Mouse (Mus musculus) neutrophil, adult 5-6 weeks (primary cell): ENCODE measurements at regions not wholly inside any gene's neighbourhood (a gene's known extent, or its start where the extent isn't known, plus 50 kb on each side); places are given as distances from the start of the nearest gene placed in this dataset.

Source experiments
- ATAC-seq: fragments of 151-379, 151-347 bp; 2 replicates; pipeline ENCODE4 v1.8.0; 2017; ENCODE audit warnings: mild to moderate bottlenecking, moderate TSS enrichment; ENCODE audit not compliant: insufficient number of reproducible peaks, poor library complexity, low FRiP score, severe bottlenecking; ENCODE audit errors: extremely low read depth

DNA sequence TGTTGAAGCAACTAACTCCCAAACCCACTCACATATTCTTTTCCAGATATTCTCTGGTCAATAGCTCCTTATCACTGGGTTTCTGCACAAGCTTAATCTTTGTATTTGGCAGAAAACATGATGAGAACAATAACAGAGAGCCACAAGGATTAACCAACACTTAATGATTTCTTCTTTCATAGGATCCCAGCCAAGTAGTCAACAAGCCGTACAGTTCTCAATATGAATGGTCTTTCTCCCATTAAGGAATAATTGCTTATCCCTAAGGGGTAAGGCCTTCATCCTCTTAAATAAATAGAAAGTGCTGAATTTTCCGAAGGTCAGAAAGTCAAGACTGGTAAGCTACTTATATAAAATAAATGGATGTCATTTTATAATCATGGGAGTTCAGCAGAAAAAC is 181.3 kb upstream of the Paip1 start:
- no peak for ATAC-seq

DNA sequence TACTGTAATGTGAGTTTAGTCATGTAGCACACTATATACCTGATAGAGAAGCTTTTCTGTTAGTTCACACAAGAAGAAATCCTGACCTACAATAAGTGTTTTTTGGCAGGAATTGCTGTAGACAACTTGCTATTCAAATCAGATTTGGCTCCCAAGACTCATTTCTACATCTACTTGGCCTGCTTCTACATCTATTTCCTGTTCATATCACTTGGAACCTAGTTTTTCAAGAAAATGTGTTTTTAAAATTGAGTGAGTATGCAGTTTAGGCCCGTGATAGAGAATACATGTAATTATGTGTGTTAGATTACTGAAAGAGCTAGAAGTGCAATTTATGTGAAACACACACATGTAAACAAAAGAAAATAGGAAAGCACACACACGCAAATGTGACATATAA is 176.4 kb upstream of the Paip1 start:
- no peak for ATAC-seq

DNA sequence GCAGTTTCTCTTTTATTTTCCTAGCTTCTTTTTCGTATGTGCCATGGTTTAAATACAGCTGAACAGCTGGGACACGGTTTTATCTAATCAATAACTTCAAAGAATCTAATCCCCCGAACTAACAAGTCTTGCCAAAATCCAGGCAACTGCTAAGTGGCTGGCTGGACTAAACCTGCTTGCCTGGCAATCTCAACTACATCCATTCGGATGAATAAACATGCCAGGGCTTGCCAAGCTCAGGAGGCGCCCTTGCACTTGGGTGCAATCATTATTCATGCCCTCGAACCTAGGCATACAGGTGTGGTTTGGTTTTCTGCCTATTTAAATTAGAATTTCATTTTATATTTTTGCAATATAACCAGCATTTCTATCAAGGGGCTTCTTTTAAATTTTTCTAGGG is 172.1 kb upstream of the Paip1 start:
- no peak for ATAC-seq

- ATAC-seq, result no peak
Measured at GRCm38 (mm10) chr13:119258515-119258914, 169.9 kb upstream of the Paip1 start.

DNA sequence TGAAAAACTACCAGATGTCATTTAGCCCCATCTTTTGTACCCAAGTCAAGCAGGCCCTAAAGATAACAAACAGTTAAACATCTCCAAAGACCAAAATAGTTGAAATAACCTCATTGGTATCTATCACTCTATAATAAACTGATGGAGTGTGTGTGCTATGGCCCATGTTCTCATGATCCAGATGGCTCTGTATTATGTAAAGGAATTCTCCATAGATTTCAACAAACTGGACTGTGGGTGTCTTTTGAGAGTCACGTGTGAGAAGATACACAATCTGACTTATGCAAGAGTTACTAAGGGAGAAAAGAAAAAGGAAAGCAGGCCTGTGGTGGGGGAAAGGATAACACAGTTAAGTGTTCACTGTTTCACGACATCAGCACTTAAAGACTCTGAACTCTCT is 164.8 kb upstream of the Paip1 start:
- ATAC-seq, result no peak

DNA sequence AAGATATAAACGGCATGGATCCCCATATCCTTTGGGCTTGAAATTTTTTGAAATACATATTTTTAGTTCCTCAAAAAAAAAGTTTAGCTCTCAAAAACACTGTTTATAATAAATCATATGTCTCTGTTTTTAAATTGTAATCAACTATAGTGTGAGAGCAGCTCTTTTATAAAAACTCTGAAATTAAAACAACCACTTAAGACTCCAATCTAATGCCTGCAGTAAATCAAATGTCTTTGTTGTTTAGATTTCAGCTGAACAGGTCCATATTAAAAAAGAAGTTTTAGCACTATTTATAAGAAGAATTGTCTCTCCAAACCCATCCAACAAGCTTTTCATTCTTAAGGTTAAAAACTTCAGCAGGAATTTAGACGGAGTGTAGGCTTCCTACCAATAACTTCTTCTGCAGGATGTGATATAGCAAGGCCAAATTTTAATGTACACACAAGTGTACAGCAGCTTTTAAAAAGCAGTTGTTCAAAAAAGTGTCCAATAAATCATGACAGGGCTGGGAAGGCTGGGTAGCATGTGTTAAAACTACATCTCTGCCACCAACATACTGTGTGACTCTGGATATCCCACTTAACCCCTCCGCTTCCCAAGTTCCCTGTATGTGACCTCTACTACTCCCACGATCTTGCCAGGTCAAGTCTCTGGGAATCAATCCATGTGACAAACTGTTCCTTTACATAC is 160.6 kb upstream of the Paip1 start:
- ATAC-seq, result no peak

DNA sequence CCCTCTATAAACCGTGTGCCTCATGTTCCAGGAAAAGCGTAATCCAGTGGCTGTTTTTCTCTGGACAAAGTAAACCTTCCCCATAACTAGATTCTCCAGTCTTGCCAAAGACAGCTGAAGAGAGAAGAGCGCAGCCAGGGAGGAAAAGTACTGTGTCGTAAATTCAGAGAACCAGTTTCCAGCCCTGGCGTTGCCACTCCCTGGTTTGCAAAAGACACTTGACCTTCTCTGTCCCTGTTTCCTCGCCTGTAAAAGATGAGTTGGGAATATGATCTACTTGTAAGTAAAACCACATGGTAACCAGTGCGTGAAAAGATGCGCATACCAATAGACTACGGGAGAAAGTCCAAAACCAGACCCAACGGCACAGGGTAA is 160.1 kb upstream of the Paip1 start:
- no peak for ATAC-seq

DNA sequence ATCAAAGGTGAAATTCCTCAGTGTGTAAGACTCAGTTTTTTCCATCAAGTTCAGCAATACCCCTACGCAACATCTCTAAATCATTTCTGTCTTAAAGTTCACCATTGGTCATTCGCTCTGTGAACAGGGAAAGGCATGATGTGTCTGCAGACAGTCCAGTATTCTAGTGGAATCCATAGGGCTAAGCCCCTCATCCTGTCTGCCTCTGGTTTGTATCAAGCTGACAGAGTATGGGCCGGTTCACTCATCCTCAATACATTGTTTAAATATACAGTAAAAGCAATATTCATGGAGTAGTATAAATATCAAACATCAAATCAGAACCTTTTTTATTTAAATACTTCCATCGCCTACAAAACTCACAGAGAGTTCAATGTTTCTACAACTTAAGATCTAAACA is 152.9 kb upstream of the Paip1 start:
- ATAC-seq, result no peak

GRCm38 (mm10) chr13:119277308-119277948 is 151.0 kb upstream of the Paip1 start:
- ATAC-seq, result no peak

- no peak for ATAC-seq
Measured at GRCm38 (mm10) chr13:119279449-119279848, 149.0 kb upstream of the Paip1 start.

DNA sequence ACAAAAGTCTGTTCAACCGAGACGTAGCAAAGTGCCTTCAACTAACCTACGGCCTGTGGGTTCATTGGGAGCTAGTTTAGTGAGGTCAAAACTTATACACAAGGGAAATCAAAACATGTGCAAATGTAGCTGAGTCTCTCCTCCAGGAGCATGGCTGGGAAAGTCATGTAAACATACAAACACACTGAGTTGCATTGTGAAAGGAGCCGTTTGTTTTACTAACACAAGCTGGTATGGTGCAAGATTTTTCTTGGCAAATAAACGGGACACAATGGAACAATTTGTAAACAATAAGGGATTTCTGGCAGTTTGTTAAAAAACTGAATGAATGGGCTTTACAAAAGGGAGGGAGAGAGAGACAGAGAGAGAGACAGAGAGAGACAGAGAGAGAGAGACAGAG is 147.8 kb upstream of the Paip1 start:
- ATAC-seq, result no peak

DNA sequence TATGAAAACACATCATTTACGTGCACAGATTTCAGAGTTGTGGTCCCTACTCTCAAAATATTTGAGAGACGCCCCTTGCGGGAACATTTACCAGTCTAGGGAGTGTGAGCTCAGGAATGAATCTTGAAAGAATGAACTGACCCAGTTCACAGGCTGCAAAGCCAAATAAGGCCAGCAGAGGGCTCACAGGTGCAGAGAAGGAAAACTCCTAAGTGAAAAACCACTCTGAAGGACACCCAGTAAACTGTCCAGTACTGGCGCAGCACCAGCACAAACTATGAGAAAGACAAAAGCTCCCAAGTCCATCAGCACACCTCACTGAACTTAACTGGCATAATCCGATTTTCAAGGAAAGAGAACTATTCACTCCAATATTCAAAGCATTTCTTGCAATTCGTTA is 145.0 kb upstream of the Paip1 start:
- no peak for ATAC-seq

DNA sequence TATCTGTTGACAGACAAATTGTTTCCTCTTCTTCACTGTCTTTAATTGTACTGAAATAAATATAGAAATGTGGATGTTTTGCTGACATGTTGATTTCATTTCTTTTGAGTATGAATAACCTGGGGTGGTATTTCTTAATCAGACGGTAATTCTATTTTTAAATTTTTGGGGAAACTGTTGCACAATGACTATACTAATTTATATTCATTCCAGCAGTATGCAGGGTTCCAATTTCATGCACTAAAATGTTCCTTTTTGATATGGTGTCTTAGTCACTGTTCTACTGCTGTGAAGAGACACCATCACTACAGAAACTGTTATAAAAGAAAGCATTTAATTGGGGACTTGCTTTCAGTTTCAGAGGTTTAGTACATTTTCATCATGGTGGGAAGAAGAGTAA is 119.2 kb upstream of the Paip1 start:
- no peak for ATAC-seq

GRCm38 (mm10) chr13:119310013-119310412 is 118.4 kb upstream of the Paip1 start:
- ATAC-seq, result no peak

GRCm38 (mm10) chr13:119314356-119314755 is 114.0 kb upstream of the Paip1 start:
- no peak for ATAC-seq

- no peak for ATAC-seq
Measured at GRCm38 (mm10) chr13:119318358-119318757, 110.0 kb upstream of the Paip1 start.

- ATAC-seq, result no peak
Measured at GRCm38 (mm10) chr13:119325510-119325909, 102.9 kb upstream of the Paip1 start.

- no peak for ATAC-seq
Measured at GRCm38 (mm10) chr13:119326877-119327625, 101.3 kb upstream of the Paip1 start.

DNA sequence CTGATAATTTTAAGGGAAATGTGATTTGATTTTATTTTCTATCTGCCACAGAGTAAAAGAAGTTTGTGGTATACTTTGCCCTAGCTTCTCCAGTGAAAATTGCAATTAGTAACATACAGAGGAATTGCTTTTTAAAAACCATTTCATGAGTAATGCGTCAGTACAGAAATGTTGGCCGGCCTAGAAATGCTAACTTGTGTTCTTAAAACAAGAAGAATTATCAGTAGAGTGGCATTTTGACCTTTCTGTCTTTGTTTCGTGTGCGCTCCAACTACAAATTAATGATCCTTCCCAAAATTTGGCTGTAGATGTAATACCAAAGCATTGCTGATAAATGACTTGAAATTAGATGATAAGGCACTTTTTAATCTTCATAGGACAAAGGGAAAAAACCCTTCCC is 99.7 kb upstream of the Paip1 start:
- ATAC-seq, result no peak

DNA sequence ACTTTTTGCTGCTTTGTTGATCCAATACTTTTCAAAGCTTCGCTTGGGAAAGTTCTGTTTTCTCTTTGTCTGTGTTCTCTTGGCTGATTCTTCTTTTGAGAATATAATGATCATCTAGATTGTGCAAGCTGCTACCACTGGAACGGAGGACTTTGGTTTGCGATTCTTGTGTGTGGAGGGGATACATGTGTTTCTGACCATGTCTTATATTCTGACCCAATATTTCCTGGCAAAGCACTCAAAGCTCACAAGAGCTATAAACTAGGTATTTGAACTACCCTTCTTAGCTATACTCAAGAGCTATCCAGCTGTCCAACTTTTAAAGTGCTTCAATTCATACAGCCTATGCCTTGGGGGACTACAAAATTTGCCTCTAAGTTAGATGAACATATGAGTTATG is 96.6 kb upstream of the Paip1 start:
- no peak for ATAC-seq
